Mouse (Mus musculus): ENCODE measurements around the gene Irs2. TPM values are rescaled to one million over a fixed set of nuclear protein-coding genes. Genes with fewer than 3 reads are reported as not detected.
A peak's percentile ranks its signal among the peaks of the same experiment; 100 is the strongest.

Gene Irs2
- 10 to 100 TPM in 1 of 4 experiments, 1 to 10 TPM in 3; 4.7 to 13.0 (median 6.8) TPM for total RNA-seq (2022)

DNA sequence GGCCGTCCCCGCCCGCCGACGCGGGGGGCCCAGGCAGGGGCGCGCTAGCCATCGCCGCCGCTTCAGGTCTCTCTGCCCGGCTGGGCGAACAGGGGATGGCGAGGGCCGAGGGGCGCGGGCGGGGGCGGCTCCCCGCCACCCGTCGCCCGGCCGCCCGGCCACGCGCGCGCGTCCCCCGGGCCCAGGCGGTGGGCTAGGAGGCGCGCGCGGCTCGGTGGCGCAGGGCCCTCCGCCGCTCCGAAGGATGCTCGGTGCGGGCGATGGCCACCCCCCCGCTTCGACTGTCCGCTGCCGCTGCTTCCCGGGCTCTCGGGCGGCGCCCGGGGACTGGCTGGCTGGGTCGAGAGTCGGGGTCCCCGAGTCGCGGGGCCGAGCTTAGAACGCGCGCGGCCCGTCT lies at the start of gene Irs2:
TSS of gene Irs2 (minus strand) at position 80 of the 397 bp plus-strand sequence.
- no peak for DNase-seq (ENCODE audit: low spot score)

DNA sequence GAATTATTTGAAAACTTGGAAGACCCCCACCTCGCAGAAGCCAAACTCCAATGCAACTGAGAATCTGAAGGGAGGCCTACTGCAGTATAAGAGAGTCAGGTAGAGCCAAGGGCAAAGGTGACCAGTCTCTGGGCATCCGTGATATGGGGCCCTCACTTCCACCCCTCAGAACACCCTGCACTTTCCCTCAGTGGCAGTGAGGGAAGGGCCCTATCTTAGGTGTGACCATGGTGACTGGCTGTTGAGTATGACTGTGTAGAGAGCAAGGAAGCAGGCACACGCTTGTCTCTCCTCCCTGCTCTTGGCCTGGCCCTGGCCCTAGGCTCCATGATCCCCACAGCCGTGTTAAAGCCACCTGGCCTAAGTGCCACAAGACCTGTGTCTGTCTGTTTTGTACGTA lies 48.4 kb upstream of the Irs2 start:
- no peak for DNase-seq (ENCODE audit: low spot score)

DNA sequence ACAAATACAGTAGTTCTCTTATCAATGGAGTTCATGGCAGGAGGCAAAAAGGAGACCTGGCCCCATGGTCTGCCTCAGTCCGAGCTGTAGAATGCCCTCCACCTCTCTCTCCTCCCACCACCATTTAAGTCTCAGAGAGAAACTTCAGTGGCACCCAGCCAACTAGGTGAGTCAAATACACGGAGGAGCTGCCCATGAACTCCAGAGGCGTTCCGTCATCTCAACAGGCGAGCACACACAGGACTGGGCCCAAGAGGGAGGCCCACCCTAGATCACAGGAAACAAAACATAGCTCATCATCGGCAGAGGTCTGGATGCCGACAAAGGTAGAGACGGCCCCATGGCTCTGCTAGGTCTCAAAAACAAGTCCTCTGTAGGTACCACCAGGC lies 47.9 kb upstream of the Irs2 start:
- no peak for DNase-seq (ENCODE audit: low spot score)

DNA sequence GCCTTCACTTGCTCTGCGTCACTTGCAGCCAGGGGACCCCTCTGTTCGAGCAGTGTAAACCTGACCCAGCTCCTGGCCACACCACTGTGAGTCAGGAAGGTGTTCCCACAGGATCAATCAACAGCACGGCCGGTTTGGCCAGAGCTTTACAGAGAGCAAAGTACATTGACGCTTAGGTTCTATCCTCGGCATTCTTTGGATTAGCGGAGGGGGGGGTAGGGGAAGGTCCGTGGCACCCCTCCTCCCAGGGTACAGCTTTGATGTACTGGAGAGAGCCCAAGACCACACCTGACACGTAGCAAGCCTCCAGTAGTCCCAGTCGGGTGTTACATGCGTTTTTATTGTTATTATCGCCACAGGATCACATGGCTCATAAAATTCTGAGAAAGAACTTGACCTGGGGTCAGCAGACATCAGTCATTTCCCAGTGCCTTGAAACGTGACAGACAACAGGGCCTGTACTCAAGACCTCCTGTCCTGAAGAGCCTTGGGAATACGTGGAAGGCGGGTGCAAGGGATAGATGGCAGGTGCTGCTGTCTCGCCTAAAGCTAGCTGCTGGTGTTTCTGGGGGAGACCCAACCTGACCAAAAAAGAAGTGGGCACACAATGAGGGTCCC lies 47.4 kb upstream of the Irs2 start:
- DNase-seq (ENCODE audit: low spot score) = no peak

DNA sequence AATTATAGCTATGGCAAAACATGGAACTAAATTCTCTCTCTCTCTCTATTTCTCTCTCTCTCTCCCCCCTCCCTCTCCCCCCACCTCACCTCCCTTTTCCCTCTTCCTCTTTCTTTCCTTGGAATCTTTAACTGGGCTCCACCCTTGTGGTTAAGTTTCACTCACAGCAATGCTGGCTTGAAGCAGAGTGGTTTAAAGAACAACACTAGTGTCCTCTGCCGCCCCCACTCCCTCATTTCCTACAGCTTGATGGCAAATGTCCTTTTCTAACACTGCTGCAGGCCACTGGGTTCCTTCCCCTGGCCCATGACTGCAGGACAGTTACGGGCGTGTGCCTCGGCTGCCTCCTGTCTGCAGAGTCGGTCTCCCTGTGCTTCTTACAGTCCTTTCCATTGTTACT lies 41.6 kb upstream of the Irs2 start:
- DNase-seq (ENCODE audit: low spot score) = no peak

DNA sequence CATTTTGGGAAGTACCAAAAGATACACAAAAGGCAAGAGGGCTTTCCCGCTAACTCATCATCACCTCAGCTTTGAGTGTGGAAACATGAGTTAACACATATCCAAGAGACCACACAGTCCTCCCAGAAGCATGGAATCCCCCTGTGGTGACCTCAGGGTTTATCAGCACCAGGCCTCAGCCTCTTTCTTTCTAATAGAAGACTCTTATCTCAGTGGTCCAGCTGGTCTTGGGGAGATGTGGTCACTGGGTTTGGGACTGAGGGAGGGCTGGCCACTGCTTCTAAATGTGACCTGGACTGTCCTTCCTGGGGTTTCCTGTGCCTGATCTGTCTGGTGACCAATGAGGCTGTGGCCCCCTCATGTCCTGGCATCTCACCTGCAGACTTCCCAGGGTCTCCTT lies 39.6 kb upstream of the Irs2 start:
- DNase-seq (ENCODE audit: low spot score) = no peak

DNA sequence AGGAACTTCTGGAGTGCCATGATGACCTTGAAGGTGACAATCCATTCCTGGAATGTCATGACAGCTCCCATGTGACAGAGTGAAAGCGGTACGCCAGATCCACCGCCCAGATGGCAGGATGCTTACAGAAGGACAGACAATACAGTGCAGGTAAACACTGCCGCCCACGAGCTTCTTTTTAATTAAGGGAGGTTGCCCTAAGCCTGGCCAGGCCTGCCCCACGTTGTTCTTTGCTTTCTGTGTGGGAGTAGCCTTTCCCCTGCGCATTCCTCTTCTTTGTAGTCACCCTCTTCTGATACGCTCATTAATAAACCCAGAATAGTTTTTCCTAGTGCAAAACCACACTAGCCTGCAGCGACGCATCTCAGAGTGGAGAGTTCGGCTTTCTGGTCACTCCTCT lies 36.4 kb upstream of the Irs2 start:
- DNase-seq (ENCODE audit: low spot score) = no peak

DNA sequence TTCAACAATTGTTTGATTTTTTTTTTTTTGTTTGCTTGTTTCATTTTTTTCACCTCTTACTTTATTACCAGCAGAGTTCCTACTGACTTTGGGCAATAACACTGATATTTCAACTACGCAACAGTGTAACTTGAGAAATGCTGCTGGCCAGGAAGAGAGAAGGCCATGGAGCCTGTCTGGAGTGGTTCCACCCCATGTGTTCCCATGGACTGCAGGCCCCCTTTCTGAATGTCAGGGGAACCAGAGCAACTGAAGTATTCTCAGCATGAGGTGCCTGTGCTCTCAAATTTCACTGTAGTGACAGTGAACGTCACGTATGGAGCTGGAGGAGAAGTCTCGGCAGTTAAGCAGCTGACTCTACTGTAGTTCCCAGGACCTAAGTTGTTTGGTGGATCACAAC lies 35.3 kb upstream of the Irs2 start:
- no peak for DNase-seq (ENCODE audit: low spot score)

DNA sequence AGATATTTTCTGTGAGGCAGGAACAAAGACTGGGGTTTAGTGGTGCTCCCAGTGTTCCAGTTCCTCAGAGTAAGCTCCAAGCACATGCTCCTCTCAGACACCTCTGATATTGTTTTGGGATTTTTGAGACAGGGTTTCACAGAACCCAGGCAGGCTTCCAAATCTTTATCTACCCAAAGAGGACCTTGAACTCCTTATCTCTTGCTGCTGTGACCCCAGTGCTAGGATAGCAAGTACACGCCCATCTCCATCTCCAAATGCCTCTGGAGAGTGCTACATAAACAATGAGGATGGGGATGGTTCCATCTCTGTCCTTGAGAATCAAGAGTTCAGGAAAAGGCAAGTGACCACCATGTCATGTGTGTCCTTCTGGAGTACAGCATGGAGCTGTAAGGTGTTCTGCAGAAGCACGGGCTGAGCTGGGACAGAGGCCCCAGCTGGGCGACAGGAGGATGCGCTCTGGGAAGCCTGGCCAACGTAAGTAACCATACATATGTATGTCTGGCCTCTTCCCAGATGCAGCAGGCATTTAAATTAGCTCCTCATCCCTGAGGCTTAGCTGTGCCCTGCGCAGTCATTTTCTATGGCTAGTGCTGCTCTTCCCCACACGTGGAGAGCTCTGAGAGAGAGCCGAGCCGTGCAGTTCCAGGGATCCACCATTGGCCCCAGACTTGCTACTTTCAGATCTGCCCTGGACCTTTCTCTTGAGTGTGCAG lies 34.8 kb upstream of the Irs2 start:
- DNase-seq (ENCODE audit: low spot score) = no peak

DNA sequence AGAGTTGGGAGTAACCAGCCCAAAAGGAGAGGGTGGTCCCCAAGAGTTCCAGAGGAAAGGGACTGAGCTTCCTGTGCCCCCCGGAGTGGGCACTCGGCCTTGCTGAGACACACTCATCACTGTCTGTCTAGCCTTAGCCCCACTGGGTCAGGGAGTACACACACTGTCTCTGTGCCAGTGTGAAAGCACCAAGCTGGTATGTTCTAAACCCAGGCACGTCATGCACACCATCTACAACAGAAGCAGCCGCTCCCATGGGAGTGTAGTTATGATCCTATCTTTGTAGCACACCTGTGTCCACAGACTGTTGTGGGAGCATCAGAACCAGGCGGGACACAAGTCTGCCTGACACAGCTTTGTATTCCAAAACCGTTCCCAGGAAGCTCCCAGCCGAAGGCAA lies 31.8 kb upstream of the Irs2 start:
- DNase-seq (ENCODE audit: low spot score) = no peak

DNA sequence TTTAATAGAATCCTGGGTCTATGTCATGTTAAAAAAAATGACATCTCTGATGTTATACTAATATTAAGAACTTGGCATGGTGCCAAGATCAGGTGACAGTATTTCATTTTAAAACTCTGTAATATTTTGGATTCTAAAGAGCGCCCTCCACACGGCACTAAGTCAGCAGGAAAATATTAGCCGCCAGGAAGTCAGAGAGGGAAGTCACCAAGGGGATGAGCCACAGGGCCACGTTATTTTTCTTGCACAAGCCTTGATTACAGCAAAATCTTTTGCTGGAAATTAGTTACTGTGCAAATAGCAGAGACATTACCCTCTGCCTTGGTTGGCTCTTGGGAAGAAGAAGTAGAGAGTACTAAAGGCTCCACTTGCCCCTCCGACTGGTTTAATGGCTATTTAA lies 30.5 kb upstream of the Irs2 start:
- no peak for DNase-seq (ENCODE audit: low spot score)

DNA sequence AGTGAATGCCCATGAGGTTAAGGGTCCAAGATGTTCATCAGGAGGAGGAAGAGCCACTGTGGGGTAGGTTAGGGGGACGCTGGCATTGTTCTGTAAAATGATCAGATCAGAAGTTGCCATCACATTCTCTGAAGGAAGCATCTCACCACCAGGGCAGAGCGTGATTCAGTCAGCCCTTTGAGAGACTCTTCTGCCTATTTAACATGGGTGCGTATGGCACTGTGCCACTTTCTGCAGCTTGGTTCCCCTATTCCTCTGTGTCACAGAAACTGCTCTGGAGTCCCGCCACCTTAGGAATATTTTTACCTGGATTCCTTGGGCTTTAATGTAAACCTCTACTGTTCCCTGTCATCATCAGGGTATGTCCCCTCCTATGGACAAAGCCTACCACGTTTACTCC lies 30.1 kb upstream of the Irs2 start:
- DNase-seq (ENCODE audit: low spot score) = no peak

DNA sequence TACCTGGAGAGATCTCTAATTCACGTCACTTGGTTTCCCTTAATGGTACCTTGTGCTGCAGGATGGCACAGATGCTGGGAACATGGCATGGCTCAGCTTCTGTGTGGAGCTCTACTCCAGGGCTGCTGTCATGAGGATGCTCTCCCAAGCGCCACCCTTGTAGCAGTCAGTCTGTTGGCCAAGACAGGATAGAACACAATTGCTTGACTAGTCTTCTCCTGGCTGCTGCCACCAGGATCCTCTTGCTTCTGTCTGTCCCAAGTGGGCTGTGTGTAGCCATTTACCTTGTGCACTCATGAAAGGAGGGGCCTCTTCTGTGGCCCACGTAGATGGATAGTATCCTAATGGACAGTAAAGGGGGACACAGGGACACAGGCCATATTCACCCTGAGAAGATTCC lies 28.5 kb upstream of the Irs2 start:
- no peak for DNase-seq (ENCODE audit: low spot score)

DNA sequence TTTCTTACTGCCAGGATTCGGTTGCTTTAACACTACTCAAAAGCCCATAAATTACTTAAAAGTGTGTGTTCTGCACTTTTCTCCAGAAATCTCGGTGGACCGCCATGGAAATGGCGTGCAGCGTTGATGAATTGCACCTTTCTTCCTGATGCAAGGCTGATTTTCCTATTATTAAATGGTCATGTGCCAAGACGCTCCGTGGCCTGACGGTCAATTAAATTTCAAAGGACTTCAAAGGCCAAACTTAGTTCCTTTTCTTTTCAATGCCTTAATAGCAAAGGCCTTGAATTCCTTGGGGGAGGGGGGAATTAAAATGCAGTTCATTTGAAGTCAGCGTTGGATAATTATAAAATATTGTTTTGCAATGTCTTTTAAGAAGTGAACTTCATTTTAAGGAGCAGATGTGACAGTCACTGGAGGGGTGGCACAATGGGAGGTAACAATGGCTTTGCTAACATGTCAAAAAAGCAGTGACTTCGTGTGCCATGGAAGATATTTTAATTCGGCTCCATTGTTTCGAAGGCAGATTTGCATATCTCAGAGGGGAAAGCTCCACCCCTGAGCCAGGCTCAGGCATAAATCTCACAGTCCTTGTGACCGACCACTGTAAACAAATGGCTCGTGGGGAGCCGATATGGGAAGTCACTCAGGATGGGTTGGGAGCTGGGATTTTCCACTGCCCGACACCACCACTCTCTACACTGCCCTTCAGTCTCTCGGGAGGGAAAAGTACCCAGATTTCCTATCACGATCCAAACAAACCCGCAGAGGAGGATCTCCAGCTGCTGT lies 27.6 kb upstream of the Irs2 start:
- DNase-seq (ENCODE audit: low spot score) = no peak

DNA sequence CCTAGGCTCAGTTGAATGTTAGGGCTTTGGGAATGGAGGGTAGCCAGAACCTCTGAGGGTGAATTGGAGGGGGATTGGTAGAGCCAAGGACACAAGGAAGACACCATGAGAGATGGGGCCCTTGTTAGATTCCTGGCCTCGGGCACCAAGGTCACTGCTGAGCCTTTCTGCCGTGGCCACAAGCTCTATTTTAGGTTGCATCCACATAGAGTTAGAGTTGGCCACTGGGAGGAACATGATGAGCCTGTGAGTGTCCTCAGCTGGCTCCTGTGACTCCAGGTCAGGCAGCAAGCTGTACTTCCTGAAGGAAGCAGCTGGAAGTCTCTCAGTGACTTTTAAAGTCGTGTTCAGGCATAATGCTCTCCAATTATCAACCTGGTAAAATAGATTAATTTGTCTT lies 16.6 kb upstream of the Irs2 start:
- no peak for DNase-seq (ENCODE audit: low spot score)

DNA sequence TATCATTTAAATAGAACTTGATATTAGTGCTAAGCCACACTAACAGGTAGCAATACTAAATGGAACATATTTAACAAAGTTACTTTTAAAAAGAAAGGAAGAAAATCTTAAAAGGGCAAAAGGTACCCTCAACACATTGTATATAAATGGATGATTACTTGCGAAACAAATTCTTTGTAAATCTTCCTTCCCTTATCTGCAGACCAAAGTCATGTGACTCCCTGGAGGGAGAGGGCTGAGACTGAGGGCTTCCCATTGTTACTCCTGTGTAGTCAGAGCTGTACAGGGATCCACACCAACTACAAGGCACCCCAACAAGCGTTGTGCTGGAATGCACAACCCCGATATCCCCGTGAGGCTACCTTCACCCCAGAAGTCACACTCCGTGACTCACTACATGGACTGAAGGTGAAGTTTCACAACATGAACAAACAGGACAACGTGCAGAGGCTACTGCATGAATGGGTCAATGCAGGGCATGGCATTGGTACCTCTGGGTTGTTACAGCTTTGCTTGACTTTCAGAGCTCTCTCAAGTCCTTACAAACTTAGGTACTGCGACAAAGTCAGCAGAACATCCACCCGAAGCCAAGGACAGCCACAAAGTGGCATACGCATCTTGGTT lies 12.8 kb upstream of the Irs2 start:
- no peak for DNase-seq (ENCODE audit: low spot score)

DNA sequence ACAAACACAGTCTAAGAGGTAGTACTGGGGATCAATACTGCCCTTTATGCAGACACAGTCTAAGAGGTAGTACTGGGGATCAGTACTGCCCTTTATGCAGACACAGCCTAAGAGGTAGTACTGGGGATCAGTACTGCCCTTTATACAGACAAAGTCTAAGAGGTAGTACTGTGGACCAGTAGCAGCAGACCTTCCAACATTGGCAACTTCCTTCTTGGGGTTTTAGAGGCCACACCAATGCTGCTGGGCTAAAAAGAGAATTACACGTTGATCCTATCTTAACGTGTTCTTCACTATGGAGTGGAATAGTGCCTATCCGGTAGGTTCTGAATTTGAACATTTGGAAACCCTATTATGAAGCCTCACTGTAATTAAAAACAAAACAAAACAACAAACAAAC lies 7.4 kb upstream of the Irs2 start:
- DNase-seq (ENCODE audit: low spot score) = no peak

DNA sequence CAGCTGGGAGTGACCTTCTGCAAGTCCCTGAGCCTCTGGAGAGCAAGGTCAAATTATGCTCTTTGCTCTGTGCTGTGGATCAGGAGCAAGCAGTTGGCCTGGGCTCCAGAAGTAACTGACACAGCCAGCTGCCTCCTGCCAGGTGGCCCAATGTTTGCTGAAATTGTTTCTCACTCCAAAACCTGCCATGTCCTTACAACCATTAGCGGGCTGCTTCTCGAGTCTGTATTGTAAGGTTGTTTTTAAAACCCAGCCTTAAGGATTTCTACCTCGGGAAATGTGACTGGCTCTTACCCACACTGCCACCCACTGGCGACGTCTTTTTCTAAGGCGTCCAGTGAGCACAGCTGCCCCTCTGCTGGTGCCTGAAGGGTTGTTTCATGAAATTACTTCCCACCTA lies 5.0 kb upstream of the Irs2 start:
- DNase-seq (ENCODE audit: low spot score) = peak; percentile 50

DNA sequence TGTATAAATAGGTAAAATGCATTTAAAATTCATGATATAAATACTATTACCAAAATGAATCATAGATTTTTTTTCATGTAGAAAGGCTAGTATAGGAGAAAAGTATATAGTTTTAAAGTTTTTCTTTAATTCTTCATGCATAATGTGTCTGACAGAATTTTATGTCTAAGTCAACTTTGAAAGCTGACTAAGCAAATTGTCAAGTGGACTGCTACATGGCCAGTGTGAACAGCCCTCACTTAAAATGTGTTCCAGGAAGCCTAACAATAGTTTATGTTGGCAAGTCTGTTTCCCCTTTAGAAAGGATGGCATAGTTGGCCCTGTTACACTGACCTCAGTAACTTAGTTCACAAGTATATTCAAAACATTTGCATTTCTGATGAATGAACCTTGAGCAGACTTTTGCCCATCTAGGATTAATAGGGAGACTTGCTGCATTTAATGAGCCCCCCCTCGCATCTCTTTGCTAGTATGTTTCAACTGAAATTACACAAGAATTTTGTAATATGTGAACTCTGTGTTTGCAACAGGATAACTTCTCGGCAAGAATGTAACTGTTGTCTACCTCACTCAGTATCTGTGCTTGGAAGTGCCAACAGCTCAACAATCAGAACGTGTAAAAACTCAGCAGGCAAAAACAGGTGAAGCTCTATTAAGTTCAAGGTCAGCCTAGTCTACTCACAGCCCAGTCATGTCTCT lies 3.7 kb upstream of the Irs2 start:
- DNase-seq (ENCODE audit: low spot score) = no peak

DNA sequence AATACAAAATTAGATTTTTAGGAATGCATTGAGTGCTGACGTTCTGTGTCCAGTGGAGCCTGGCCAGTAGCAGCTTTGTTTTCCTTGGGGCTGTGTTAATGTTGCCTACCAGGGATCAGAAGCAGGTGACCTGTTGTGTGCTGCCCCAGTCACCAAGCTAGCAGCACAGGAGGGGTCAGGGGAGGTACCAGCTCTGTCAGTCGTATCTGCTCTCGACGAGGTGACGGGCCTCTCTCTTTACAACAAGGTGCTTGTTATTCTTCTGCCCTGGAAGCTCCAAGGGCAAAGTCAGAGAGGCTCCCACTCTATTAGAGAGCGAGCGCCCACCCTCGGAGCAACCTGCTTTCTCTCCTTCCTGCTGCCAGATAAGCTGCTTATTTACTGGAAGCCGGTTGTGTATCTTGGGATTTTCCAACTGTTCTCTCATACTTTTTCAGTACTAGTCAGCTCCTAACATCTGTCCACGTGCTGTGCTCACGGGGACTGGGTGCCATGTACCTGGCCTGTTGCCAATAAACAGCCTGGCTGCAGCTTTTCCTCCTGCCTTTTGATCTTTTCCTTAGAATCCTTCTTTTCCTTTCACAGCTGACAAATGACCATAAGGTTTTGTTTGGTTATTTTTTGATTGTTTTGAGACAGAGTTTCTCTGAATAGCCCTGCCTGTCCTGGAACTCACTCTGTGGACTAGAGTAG lies 2.8 kb upstream of the Irs2 start:
- DNase-seq (ENCODE audit: low spot score) = no peak

DNA sequence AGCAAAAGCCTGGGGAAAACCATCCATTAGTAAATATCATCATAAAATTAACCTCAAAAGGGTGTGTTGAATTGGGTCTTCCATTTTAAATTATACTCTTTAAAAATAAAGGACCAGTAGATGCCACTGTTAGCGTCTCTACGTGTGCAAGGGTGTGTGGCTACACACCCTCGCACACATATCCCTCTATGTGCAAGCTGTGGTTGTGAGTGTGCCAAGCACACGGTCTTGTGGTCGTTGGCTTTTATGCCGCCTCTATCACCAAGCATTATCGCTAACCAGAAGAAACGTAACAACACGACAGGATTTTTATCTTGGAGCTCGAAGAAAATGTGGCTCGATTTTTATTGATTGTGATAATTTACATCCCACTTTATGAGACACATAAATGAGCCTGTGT lies 2.1 kb upstream of the Irs2 start:
- DNase-seq (ENCODE audit: low spot score) = no peak

All from heart, adult 8-10 months (tissue).